Mouse (Mus musculus) liver, adult 2 months (tissue): Measurements from ENCODE around the gene Vti1a.

Experiments used
- CTCF ChIP-seq: fragments of 200-500 bp; IDR thresholded peaks from 2 replicates; pipeline ENCODE4 v1.5.1; 2011; ENCODE audit warnings: low read depth, low read length, control low read depth
- POLR2A ChIP-seq: fragments of 200-500 bp; IDR thresholded peaks from 2 replicates; pipeline ENCODE4 v1.6.1; 2011; ENCODE audit warnings: low read length, control low read depth; ENCODE audit not compliant: insufficient read depth; ENCODE audit errors: extremely low read depth

DNA sequence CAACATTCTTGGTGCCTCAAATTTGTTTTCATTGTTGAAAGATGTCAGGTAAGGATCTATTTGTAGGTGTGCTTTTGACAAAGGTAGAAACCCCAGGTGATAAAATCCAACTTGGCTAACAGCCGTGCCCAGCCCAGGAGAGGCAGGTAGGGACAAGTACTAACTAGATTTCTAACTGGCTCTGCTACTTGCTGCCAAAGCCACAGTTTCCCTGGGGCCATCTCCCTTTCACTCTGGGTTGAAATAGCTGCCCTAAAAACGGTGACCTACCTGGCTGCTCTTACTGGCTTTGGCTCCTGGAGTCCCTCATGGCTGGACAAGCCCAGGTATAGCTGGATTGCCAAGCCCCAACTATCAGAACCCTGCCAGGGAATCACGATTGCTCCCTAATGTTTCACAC, 49.3 kb upstream of the Vti1a start:
- TF ChIP-seq CTCF = no peak
- no peak for TF ChIP-seq POLR2A
